Mouse (Mus musculus): ENCODE measurements around the gene Usp8.

Gene Usp8

DNA sequence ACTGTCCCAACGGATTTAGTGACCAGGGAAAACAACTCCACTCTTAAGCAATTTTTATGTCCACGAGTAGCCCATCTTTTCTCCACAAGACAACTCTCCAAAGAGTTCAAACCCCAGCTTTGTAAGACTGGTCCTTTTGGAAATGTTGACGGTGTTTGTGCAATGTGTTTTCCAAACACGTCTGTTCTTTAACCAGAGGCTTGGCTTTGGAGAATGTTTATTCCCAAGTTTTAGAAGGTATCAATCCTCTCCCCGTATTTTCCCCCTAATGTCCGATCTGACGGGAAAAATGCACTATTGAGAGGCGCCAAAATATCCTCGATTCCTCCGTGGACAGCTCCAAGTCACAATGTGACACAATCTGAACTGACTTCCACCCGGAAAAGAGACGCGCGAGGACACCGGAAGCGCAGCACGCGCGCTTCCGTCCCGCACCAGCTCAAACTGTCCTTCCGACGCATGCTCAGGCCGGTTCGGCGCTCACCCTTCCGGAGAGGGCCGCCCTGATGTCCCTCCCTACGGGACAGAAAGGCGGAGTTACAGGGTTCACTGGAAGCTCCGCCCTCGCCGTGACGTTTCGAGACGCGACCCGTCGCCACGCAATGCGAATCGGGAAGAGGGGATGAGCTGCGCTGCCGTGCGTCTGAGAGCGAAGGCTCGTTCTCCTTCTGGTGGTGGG is at the start of gene Usp8:
TSS of gene Usp8 (plus strand) at position 570 of the 679 bp plus-strand sequence.
- peak; percentile 97 for DNase-seq

DNA sequence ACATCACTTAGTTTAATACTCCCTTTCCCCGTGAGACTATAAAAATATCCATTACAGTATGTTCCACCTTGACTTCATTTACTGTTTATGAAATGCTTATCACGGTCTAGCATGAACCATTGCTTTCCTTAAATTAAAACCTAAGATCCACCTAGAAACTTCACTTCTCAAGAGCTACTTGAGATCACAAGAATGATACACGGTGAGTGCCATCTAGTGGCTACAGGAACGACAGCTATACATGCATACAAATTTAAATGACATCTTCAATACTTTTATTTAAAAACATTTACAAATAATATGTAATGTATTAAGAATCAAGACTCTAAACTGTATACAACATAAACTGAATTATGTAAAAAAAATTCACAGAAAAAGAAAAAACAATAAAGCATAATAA is 43.6 kb upstream of the Usp8 start:
- peak; percentile 10 for DNase-seq

DNA sequence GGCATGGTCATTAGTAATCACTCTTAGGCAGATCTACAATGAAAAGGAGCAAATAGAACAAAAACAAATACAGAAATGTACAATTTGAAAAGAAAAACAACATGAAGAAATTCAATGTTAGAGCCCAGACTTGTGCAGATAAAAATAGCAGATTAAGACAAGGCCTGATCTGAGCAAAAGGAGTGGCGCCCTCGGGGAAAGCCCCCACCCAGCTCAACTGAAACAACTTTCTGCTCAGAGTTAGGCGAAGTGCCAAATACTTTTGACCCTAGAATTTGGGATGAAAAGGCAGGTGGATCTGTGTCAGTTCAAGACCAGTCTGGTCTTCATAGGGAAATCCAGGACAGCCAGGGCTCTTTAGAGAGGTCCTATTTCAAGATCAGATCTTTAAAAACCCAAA is 41.1 kb upstream of the Usp8 start:
- no peak for DNase-seq

DNA sequence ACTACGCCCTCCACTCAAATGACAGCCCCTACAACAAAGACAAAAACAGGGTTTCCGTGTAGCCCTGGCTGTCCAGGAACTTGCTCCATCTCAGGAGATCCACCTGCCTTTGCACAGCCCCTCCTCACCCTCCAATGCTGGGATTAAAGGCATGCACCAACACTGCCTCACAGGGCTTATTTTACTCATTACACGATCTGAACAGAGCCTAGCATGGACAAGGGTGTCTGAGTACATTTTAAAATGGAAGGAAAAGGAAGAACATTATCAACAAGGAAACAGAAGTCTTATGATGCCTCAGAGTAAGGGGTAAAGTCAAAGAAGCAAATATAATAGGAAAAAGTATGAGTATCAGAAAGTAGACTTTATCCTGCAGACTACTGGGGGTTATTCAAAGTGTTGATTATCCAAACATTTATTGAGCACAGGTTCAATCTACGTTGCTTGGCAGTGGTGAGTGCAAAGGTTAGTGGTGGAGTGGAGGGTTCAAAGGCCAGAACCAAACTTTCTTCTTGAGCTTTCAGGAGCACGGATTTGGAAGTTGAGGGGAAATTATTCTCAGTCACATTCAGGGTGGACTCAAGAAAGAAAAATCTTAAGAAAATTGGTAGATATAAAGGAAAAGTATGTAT is 38.4 kb upstream of the Usp8 start:
- no peak for DNase-seq

DNA sequence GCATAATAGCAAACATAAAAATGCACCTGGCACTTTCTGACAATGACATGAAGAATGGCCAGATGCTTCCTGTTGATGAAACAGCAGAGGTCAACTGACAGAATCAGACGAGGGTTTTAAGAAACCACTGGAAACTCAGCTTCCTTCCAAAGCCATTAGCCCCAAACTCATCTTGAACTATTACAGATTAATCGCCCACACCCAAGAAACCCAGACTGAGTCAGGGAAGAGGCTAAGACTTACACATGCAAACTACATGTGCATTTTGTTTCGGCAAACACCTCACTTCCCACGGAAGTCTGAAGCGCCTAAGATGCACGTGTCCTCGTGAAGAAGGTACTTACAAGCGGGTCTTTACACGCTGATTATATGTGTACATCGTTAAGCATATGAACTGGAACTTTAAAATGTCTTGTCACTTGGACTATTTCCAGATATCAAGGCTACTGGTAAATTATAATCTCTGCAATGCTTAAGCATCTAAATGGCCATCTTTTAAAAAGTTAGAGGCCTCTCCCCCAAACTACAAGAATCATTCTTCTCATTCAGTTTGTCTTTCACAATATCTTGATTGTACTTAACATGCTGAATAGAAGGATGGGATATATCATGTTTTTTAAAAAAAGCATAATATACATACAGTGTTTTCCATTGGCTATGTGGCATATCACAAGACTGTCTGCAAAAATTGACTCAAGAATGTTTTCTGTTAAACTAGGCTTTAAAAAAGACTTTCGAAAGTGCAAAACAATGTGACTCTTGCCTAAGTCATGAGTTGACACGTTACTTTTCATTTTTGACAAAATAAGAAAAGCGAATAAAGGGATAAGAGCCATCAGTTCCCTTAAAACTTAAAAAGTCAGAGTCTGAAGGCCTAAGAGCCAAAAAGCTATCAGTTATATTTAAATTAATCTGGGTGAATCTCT is 33.5 kb upstream of the Usp8 start:
- peak; percentile 46 for DNase-seq

DNA sequence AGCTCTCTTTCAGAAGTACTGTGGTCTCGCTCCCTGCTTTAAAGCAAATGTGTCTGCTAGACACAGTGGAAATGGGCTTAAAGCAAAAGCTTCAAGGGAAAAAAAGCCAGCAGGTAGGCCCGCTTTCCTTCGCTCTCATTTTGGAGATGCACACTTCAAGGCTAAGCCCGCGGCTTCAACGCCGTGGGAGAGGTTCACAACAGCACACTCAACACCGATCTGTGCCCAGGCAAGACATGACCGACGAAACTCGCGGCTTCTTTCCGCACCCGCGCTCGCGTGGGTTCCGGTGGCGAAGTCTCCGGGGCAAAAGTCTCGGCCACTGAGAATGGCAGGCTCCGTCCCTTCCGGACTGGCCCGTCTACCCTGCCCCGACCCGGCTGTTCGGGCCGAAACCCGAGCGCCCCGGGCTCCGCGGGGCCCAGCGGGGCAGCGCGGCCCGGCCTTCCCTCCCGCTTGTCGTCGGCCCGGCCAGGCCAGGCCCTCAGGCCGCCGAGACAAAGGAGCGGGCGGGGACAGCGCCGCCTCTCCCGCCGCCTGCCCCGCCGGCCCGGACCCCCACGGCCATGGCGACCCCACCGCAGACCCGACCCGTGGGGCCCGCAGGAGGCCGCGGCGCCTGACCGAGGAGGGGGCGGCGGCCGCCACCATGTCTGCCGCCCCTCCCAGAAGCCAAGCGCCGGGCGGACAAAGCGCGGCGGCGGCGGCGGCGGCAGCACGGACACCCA is 32.5 kb upstream of the Usp8 start:
- DNase-seq: peak; percentile 70

DNA sequence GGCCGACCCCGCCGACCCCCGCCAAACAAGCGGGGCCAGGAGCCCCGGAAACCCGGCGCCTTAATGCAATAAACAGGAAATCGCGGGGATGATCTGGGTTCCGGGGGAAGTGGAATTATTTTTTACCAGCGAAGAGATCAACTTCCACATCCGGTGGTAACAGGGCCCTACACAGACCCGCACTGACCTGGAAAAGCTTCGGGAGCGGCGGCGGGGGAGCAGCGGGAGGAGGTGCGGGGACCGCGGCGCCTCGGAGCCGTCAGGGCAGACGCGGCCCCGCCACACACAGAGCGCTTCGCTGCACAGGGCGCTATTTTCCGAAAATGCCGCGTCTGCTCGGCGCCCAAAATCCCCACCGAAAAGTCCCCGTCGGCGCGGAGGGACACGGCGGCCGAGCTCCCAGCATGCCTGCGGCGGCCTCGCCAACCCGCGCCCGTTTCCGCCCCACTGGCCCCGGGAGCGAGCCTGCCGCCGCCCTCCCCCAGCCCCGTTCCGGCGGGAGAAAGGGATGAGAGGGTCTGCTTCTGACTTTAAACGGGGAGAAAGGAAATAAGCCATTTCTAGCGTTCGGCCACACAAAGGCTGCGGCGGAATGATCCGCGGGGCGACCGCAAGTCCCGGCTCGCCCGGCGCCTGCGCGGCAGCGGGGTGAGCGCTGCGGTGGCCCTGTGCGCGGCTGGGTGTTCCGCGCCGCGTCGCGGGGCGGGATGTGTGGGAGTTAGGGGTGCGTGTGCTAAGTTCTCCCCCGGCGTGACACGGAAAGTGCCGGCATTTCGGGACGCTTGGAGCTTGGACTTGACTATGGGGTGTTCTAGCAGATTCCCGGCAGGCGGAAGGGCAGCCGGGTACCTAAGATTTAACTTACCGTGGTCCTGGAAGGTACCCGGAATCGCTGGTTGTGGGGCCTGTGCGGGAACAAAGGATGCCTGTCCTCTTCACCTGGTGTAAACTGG is 31.7 kb upstream of the Usp8 start:
- peak; percentile 92 for DNase-seq

GRCm38 (mm10) chr2:126676122-126676515 is 31.0 kb upstream of the Usp8 start, which contains the start of gene Gabpb1:
TSS of gene Gabpb1 (minus strand) at chr2:126676337.
- no peak for DNase-seq

GRCm38 (mm10) chr2:126677366-126677765 is 29.8 kb upstream of the Usp8 start:
- no peak for DNase-seq

DNA sequence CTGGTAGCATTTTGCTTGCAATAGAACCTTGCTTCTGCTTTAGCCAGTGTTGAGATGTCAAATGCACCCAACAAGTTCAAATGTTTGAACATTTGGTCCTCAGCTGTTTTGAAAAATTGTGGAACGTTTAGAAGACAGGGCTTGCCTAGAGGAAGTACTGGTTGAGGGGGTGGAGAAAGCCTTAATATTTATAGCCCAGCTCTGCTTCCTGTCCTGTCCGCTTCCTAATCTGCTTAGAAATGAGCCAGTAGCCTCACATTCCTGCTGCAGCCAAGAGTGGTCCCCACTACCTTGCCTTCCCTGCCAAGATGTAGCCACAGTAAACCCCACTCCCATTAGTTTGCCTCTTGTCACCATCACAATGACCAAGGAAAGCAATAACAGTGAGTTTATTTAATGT is 24.8 kb upstream of the Usp8 start:
- no peak for DNase-seq

DNA sequence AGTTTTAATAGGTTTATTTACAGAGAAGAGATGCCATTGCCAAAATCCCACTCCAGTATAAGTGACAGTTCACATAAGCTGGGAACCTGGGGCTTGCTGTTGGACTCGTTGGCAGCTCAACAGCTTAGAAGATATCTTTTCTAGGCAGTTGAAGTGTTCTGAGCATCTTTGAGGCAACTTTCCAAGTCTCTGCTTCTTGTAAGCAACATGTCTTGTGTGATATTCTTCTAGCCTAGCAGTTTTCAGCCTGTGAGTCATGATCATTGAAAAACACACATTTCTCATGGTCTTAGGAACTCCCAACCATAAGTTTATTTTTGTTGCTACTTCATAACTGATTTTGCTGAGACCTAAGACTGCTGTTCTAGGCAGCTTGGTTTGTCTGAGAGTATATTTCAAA is 24.2 kb upstream of the Usp8 start:
- DNase-seq: no peak

DNA sequence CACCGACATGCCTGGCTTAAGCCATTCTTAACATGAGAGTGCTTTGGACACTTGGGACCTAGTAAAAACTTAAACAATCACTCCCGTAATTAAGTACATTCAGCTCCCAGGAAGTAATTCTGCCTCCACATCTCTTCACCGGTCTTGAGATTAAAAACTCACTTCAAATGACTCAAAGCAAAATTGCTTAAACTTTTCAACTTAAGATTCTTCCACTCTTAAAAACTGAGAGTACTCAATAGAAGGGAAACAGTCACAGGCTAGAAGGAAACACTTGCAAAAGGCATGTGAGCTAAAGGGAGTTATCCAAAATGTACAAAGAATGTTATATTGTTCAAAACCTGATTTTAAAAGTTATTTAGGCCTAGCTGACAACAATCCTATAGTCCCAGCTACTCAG is 15.8 kb upstream of the Usp8 start:
- DNase-seq: no peak

- no peak for DNase-seq
These were observed 11.8 kb upstream of the Usp8 start for GRCm38 (mm10) chr2:126695285-126695684.

DNA sequence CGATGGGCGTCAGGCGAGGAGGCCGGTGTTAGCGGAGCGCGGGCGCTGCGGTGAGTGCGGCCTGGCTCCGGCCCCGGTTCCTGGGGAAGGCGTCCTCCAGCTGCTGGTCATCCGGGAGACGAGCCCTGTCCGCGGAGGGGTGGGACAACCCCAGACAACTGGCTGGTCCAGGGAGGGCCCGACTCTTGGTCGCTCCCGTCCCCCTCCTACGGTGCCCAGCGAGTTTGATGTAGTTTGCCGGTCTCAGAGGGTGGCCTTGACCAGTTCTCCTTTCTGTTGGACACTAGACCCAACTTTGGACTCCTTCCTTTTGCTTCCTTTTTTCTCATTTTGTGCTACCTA is 281 bp downstream of the Usp8 start:
- no peak for DNase-seq

DNA sequence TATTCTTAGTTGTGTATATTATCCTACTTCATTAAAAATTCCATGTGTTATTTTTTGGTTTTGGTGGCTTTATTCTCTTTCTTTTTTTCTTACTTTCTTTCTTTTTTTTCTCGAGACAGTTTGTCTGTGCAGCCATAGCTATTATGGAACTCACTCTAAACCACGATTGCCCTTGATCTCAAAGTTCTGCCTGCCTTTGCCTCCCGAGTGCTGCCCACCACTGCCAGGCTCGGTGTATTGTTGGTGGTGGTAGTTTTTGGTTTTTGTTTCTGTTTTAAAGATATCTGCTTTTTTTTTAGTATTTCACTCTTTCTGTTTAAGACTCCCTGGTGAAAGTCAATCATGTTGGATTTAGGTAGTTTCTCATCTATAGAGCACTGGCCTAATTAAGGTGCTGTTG is 1.2 kb downstream of the Usp8 start:
- no peak for DNase-seq

DNA sequence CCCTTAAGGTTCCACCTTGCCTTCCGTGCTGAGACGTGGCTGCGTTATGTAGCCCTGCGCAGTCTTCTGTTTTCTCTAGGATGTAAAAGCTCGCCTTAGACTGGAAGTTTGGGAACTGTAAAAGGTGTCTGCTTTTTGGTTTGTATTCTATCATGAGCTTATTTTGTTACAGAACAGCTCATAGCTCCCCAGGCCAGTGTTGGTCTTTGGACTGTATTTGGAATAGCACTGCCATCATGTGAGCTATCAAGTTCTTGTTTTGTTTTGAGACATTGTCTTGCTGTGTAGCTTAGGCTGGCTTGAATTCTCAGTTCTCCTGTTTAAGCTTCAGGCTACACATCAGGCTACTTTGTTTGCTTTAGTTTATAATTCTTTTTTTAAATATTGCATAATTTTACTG is 5.4 kb downstream of the Usp8 start:
- no peak for DNase-seq

GRCm38 (mm10) chr2:126712950-126713349 is 5.8 kb downstream of the Usp8 start:
- no peak for DNase-seq

DNA sequence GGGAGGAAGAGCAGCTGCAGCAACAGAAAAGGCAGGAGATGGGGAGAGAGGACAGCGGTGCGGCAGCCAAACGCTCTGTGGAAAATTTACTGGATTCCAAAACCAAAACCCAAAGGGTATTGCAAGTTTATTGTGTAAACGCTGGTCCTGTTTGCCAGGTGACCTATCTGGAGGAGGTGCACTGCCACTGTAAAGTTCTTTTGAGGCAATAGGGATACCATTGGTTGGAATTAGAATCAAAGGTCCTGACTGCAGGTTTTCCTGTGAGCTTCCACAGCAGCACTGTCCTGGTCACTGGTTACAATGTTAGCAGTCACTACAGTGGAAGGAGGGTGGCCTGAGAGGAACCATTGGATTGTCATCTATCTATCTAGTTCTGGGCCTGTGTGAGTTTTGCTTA is 22.1 kb downstream of the Usp8 start:
- no peak for DNase-seq

DNA sequence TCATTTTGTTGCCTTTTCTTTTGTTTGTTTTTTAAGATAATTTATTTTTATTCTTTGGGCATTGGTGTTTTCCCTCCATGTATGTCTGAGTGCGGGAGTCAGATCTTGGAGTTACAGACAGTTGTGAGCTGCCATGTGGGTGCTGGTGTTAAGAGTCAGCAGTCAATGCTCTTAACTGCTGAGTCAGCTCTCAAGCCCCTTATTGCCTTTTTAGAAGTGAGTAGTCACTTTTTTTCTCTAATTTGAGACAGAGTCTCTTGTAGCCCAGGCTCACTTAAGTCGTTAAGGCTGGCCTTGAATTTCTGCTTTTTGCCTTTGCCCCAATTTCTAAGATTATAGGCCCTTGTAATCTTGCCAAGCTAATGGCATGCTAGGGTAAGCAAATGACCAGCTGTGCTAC is 23.4 kb downstream of the Usp8 start:
- no peak for DNase-seq

DNA sequence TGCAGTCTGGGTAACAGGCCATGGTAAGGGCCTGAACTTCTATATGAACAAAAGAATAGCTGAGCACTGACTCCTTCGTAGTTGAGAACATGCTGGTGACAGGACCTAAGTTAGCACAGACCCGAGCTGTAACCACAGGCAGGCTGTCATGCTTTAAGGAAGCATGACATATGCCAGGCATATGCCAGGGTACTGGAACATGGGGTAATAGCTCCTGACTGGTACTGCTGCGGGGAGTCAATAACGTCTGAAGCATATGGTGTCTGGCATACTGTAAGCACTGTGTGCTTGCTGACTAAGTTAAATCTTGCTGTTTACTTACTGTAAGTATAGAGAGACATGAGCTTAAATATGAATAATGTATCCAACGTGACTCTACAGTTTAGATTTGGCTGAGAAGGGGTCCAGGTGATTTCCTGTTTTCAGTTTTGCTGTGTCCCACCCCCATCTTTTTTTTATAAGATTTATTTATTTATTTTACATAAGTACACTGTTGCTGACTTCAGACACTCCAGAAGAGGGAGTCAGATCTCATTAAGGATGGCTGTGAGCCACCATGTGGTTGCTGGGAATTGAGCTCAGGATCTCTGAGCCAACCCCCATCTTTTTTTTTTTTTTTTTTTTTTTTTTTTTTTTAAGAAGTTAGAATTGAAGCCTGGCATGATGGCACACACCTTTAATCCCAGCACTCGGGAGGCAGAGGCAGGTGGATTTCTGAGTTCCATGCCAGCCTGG is 28.4 kb downstream of the Usp8 start:
- no peak for DNase-seq

DNA sequence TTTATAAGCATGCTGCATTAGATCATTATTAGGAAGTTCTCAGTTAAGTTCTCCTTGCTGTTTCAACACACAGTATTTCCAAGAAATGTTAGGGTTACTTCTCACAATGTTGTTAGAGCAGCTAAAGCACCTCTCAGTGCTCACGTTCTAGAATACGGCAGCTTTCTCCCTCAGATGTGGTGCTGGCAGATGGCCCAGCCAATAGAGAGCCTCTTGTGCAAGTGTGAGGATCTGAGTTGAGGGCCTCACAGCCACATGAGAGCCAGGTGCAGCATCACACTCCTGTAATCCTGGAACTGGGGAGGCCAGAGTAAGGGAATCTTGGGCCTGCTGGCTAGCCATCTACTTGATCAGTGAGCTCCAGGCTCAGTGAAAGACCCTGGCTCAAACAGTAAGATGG is 33.2 kb downstream of the Usp8 start:
- no peak for DNase-seq

Measured in thymus, postnatal 25 days (tissue).